Mouse (Mus musculus) frontal cortex, adult (tissue): Measurements from ENCODE around the gene Olfr870.
"Not testable (repeated sequence)": the region's sequence is repeated elsewhere in the genome, so short reads cannot be mapped to it uniquely, and the experiment has no call there.

ENCODE experiments used
- ATAC-seq: cut with Nextera tagmentation; 2 replicates; pipeline ENCODE4 v1.9.2; 2017; ENCODE audit warnings: mild to moderate bottlenecking, moderate library complexity, mixed read lengths; ENCODE audit not compliant: low TSS enrichment

Olfr870 gene

DNA sequence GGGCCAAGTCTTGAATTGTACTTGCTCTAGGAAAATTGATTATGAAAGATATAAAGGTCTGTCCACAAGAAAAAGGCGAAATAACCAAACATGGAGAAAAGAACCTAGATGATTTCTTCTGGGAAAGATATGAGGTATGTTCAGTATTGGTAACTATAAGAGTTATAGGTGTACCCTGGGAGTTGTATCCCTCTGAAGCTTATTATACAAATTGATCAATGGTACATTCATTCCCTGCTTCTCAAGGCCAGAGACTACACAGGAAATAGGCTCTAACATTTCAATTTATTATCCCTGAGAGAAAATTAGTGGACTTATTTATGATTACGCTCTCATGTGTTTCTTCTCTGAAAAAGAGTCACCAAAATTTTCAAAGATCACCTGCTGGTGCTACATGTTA is at the start of gene Olfr870:
TSS of gene Olfr870 (minus strand) at position 101 of the 400 bp plus-strand sequence.
- ATAC-seq = no peak

DNA sequence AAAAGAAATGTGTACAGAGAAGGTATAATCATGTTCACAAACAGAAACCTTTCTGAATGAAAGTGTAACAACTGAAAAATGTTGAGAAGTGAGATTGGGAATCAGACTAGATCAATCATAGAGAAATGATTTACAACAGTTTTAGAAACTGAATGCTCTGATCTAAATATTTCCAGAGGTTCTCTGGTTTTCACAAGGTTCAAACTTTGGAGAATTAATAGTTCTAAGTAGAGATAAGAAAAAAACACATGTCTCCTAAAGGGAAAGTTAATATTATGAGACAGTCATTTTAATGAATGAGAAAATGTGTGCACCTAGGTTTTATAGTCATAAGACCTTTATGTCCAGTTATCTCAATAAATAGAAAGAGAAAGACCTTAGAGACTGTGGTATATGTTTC is 38.0 kb upstream of the Olfr870 start, which contains the start of gene Olfr871:
TSS of gene Olfr871 (plus strand) at position 301 of the 400 bp plus-strand sequence.
- no peak for ATAC-seq

DNA sequence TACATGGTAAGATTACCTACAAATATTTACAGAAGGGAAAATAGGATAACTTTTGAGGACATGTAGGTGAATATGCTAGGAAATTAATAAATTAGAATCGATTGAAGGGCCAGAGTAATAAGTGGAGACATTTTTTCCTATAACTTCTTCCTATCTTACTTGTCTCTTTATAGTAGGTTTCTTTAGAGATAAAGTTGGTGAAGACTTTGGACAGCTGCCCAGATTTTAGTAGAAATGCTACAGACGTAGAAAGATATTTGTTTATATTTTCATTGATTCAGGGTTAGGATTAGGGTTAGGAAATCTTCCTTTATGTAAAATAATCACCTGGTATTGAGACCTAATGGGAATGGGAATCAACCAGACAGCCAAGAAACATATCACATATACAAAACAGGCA is 37.6 kb upstream of the Olfr870 start:
- ATAC-seq = no peak

DNA sequence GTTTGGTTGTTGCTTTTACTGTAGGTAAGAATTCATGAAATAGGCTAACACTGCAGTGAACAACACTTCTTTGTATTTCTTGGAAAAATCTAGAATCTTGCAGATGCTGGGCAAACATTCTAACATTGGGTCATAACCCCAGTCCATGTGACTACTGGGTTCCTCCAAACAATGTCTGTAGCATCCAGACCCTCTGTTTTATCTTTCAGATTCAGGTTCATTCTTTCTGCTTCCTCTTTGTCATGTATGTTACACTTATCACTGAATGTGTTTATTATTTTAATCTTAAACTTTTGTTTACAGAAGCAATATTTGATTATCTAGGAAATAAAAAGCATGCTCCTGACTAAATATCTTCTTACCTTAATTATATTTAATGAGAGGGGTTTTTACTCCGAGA is 37.0 kb upstream of the Olfr870 start:
- no peak for ATAC-seq

DNA sequence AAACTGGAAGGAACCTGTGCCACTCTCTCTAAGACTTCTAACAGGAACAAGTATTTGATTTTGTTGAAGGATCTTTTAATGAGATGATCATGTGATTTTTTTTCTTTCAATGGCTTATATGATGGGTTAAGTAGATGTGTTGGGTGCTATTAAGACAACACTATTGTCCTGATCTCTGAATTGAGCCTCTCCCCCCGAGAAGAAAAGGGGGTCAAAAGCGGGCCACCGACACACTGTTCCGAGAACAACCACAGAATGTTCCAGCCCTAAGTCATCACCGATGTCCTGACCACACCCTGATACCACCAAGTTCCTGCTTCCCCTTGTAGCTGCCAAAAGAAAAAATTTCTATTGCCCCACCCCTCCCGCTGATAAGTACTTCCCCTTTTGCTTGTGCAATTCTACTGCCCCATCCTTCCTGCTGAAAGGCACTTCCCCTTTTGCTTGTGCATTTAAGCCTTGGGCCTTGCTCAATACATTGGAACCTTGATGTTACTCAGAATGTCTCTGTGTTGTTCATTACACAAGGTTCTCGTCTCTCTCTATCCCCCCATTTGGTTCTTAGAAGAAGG is 29.6 kb upstream of the Olfr870 start:
- not testable (repeated sequence) for ATAC-seq

DNA sequence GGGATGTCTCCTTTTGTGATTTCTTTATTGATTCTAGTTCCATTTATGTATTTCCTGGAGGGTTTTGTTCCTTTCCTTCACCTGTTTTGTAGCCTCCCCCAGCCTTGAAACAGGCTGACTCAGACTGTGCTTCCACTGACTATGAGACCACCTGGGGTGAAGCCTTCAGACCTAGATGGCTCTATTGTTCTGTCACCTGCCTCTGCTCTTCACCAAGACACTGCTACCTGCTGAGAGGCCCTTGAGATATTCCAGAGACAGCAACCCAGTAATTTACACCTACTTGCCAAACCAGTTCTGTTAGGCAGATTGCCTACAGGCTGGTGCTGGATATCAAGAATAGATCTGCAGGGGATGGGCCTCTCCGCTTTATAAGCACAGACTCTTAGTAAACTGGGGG is 28.3 kb upstream of the Olfr870 start:
- ATAC-seq = no peak

DNA sequence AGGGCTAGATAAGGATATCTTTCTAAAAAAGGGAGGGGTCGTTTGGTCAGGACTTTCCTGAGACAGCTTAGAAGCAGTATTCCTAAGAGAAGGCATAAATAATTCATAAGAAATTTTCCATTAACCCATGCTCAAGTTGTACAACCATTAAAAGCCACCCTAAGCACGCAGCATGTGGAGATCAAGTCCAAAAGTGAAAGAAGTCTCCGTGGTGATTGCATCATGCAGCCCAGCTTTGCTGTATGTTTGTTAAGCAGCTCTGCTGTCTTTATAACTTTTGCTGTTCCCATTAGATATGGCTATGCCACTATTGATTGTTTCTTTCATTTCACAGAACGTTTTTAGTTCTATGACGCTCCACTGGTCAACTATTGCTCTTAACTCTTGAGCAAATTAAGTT is 5.6 kb upstream of the Olfr870 start:
- no peak for ATAC-seq

DNA sequence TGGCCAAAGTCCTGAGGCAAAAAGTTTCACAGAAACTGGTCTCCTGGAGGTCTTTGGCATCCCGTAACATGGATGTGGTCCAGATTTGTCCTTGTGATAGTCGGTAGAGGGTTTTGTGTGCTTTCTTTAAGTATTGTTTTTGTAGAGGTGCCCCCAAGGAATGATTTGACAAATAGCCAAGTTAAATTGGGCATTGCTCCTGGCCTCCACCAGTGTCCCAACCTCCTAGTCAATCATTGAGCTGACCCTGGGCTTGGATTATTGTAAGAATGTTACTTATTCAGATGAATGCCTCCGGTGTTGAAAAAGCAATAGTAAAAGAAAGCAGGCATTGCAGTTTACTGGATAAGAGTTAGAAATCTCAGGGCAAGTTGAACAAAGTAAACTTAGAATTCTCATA is 24.2 kb downstream of the Olfr870 start:
- ATAC-seq = no peak

DNA sequence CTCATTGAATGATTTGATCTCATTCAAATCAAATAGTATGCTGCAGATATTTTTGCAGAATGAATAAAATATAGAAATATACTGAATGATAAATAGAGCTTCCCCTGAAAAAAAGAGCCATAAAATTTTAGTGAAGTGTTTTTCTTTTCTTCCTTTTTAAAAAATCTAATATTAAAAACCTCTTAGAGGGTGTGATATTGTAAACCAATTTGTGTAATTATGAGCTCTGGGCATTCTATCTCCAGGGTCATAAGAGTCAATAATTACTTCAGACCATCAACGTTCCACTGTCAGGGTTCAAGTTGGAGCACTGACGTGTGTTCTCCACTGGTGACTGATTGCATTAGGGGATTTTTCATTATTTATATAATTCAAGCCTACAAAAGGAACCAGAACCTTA is 45.1 kb downstream of the Olfr870 start, which contains the start of gene Olfr869:
TSS of gene Olfr869 (plus strand) at position 301 of the 400 bp plus-strand sequence.
- ATAC-seq = no peak
